Mouse (Mus musculus) small intestine, adult 2 months (tissue): ENCODE results near the gene Slc38a1. TPM values are rescaled to one million over a fixed set of nuclear protein-coding genes. Genes with fewer than 3 reads are reported as not detected.

Source experiments
- H3K27ac ChIP-seq: fragments of 200-500 bp; 2 replicates; pipeline ENCODE4 v1.5.1; 2012; ENCODE audit warnings: low read depth, low read length, control low read depth, inconsistent platforms; ENCODE audit not compliant: insufficient read depth
- H3K27me3 ChIP-seq: fragments of 200-500 bp; 2 replicates; pipeline ENCODE4 v1.6.1; 2012; ENCODE audit warnings: mild to moderate bottlenecking, moderate library complexity, low read length, inconsistent platforms; ENCODE audit not compliant: control insufficient read depth, insufficient read depth
- H3K36me3 ChIP-seq: fragments of 200-500 bp; 2 replicates; pipeline ENCODE4 v1.6.1; 2012; ENCODE audit warnings: mild to moderate bottlenecking, low read length, control low read depth, inconsistent platforms; ENCODE audit not compliant: control insufficient read depth, insufficient read depth
- H3K4me1 ChIP-seq: fragments of 200-500 bp; 2 replicates; pipeline ENCODE4 v1.6.1; 2012; ENCODE audit warnings: low read length, inconsistent platforms, mixed read lengths; ENCODE audit not compliant: control insufficient read depth, insufficient read depth, insufficient read length
- H3K4me3 ChIP-seq: fragments of 200-500 bp; 2 replicates; pipeline ENCODE4 v1.5.1; 2012; ENCODE audit warnings: low read depth, mild to moderate bottlenecking, control low read depth, inconsistent platforms, low read length, moderate library complexity
- CTCF ChIP-seq: fragments of 200-500 bp; IDR thresholded peaks from 2 replicates; pipeline ENCODE4 v1.5.1; 2012; ENCODE audit warnings: low read depth, mild to moderate bottlenecking, control low read depth, inconsistent platforms, low read length, moderate library complexity, mixed read lengths; ENCODE audit not compliant: insufficient replicate concordance, insufficient read length; ENCODE audit errors: extremely low read depth
- POLR2A ChIP-seq: fragments of 200-500 bp; IDR thresholded peaks from 2 replicates; pipeline ENCODE4 v1.6.1; 2012; ENCODE audit warnings: low read depth, mild to moderate bottlenecking, control low read depth, inconsistent platforms, low read length, moderate library complexity
- WGBS: fragments of 180-500 bp; shearing (Covaris S2); methylation state at CpG from one replicate; pipeline ENCODE4 v1.1.7; 2018; 5-methylcytosine and 5-hydroxymethylcytosine counted together
- polyA plus RNA-seq: library from polyadenylated mRNA; depleted of rRNA; stranded (reverse); fragments of >200 nt; gene quantifications from 2 replicates; pipeline ENCODE4 v1.2.3, GENCODE M21; 2012

Gene Slc38a1
- polyA plus RNA-seq, 1 experiment = 15.0 TPM

GRCm38 (mm10) chr15:96675744-96676143 lies 33.0 kb upstream of the Slc38a1 start:
- TF ChIP-seq POLR2A = no peak
- TF ChIP-seq CTCF = no peak
- H3K27me3 ChIP-seq = peaks cover 3% of the 10 kb centered on the region; the same call in 1 of the 2 replicates
- 88% methylated on average over 15 of the region's 15 CpGs for WGBS
- H3K4me3 ChIP-seq = no peak overlapping the region
- no peaks in the 10 kb centered on the region for H3K36me3 ChIP-seq
- H3K27ac ChIP-seq = no peak overlapping the region
- no peaks in the 10 kb centered on the region; the same call in 1 of the 2 replicates for H3K4me1 ChIP-seq

DNA sequence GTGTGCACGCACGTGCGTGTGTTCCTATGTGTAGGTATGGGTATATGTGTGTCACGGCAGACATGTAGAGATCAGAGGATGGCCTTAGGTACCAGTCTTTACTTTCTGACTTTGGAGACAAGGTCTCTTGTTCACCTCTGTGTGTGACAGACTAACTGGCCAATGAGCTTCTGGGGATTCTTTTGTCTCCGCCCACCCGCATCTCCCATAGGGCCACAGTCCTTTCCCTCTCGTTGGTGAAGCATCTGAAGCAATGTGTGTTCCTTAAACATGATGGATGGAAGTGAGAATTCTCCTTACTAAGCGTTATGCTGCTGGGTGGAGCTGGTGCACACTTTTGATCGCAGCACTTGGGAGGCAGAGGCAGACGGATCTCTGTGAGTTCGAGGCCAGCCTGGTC lies 32.3 kb upstream of the Slc38a1 start:
- 91% methylated on average over 11 of the region's 11 CpGs for WGBS
- Histone ChIP-seq H3K27ac (no peak overlapping the region), H3K36me3 (no peaks in the 10 kb centered on the region), H3K4me1 (no peaks in the 10 kb centered on the region; the same call in 1 of the 2 replicates), H3K4me3 (no peak overlapping the region), H3K27me3 (peaks cover 3% of the 10 kb centered on the region; the same call in 1 of the 2 replicates)
- TF ChIP-seq POLR2A = no peak
- no peak for TF ChIP-seq CTCF

GRCm38 (mm10) chr15:96674089-96674488 lies 31.4 kb upstream of the Slc38a1 start:
- 24% methylated on average over 1 of the region's 1 CpGs for WGBS
- Histone ChIP-seq H3K4me1 (no peaks in the 10 kb centered on the region; the same call in 1 of the 2 replicates), H3K27me3 (peaks cover 3% of the 10 kb centered on the region; the same call in 1 of the 2 replicates), H3K36me3 (no peaks in the 10 kb centered on the region), H3K27ac (no peak overlapping the region), H3K4me3 (no peak overlapping the region)
- TF ChIP-seq POLR2A (no peak), CTCF (no peak)

GRCm38 (mm10) chr15:96669721-96670120 lies 27.0 kb upstream of the Slc38a1 start:
- Histone ChIP-seq H3K27ac (no peak overlapping the region), H3K4me3 (no peak overlapping the region), H3K4me1 (0 out of 2 replicates have a peak, but pooled peaks cover 3% of the 10 kb centered on the region), H3K36me3 (no peaks in the 10 kb centered on the region), H3K27me3 (no peaks in the 10 kb centered on the region)
- 52% methylated on average over 6 of the region's 6 CpGs for WGBS
- no peak for TF ChIP-seq CTCF
- TF ChIP-seq POLR2A = no peak

GRCm38 (mm10) chr15:96666663-96667062 lies 23.9 kb upstream of the Slc38a1 start:
- WGBS = 2% methylated on average over 7 of the region's 7 CpGs
- H3K27me3 ChIP-seq = no peaks in the 10 kb centered on the region
- 0 out of 2 replicates have a peak, but pooled peaks cover 3% of the 10 kb centered on the region for H3K4me1 ChIP-seq
- no peak overlapping the region for H3K27ac ChIP-seq
- no peaks in the 10 kb centered on the region for H3K36me3 ChIP-seq
- TF ChIP-seq CTCF (peak; percentile 69; the same call in 1 of the 2 replicates), POLR2A (no peak)
- H3K4me3 ChIP-seq = no peak overlapping the region

GRCm38 (mm10) chr15:96665889-96666288 lies 23.2 kb upstream of the Slc38a1 start:
- Histone ChIP-seq H3K4me3 (no peak overlapping the region), H3K4me1 (0 out of 2 replicates have a peak, but pooled peaks cover 3% of the 10 kb centered on the region), H3K27ac (no peak overlapping the region), H3K36me3 (no peaks in the 10 kb centered on the region), H3K27me3 (no peaks in the 10 kb centered on the region)
- no peak for TF ChIP-seq CTCF
- TF ChIP-seq POLR2A = no peak
- 2% methylated on average over 3 of the region's 3 CpGs for WGBS

DNA sequence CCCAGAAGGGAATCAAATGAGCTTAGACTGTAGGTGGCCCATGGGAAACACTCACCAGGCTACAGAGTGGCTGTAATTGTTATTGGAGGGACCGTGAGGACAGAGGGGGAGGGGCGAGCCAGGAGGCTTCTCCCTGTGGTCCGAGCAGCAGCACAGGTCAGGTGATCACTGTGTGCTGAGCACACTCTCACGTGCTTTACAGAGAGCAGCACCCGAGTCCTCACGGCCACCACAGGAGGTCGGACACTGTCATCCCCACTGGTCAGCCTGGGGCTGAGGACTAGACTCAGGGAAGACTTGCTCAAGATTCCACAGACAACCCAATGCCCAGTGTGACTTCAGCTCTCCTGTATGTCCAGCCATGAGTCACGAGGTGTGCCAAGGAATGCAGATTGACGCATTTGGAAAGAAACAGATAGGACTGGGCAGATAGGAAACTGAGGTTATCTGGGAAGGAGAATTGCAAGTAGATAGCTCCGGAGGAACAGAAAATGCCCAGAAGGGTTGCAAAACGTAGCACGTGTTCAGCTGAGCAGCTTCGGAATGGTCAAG lies 18.0 kb upstream of the Slc38a1 start:
- H3K4me3 ChIP-seq = no peak overlapping the region
- no peak overlapping the region for H3K27ac ChIP-seq
- peaks cover 6% of the 10 kb centered on the region for H3K4me1 ChIP-seq
- no peak for TF ChIP-seq POLR2A
- no peak for TF ChIP-seq CTCF
- H3K27me3 ChIP-seq = no peaks in the 10 kb centered on the region
- no peaks in the 10 kb centered on the region for H3K36me3 ChIP-seq
- WGBS = 60% methylated on average over 13 of the region's 13 CpGs

- peaks cover 12% of the 10 kb centered on the region for H3K4me1 ChIP-seq
- H3K27me3 ChIP-seq = no peaks in the 10 kb centered on the region
- TF ChIP-seq POLR2A (no peak), CTCF (no peak)
- no peaks in the 10 kb centered on the region for H3K36me3 ChIP-seq
- peak overlapping the region; percentile 56 for H3K4me3 ChIP-seq
- H3K27ac ChIP-seq = peak overlapping the region; percentile 49
- 28% methylated on average over 14 of the region's 14 CpGs for WGBS
These were observed 15.5 kb upstream of the Slc38a1 start for GRCm38 (mm10) chr15:96658275-96658602.
